Mouse (Mus musculus) MN1 (cell line): ENCODE data around the gene Klf7.
A peak's percentile ranks its signal among the peaks of the same experiment; 100 is the strongest.

Source experiments
- DNase-seq: peaks from one replicate; pipeline ENCODE4 v3.0.0-alpha.2; 2016; ENCODE audit warnings: low spot score

Gene Klf7

DNA sequence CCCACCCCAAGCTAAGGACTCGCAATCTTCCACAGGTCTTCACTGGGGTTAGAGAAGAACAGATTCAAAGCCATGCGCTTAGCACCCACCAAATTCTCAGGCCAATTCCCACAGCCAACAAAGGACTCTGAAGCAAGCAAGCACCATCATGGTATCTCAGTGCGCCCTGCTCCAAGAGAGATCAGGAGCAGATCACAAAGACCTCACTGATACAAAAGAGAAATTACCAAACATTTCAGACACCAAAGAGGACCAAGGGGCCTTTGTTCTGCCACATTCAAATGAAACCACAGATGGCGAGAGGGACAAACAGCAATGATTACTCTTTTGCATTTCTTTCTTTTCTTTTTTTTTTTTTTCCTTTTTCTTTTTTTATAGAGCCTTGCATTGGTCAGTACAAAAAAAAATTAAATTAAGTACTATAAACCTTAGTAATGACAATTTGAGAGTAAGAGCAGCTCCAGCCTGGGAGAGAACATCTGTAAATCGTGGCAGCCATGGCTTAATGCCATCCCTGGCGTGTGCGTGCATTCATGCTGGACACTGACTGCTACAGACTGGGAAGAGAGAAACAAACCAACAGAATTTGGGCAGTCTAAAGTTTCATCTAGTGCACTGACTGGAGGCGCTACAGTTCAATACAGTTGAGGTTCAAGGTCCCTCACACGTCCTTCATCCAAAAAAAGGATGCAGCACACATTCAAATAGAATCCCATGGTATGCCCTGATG is 89.4 kb downstream of the Klf7 start:
- DNase-seq = no peak

DNA sequence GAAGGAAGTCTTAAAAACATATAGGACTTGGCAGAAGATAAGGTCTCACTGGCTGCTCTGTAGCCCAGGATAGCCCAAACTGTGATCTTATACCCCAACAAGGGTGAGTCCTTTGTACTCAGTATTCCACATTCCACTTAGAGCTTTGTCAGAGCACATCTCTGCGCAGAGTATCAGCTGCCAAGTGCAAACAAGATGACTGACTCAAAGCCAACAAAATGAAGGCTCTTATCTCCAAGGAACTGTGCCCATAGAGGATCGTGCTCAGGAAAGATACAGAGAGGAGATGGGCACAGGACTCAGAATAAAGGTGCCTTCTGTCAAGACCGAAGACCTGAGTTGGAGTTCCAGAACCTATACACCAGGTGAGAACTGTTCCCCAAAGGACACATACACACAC is 100.1 kb downstream of the Klf7 start:
- no peak for DNase-seq

- DNase-seq = peak; percentile 54
These were observed 101.1 kb downstream of the Klf7 start for GRCm38 (mm10) chr1:64020672-64021635.

GRCm38 (mm10) chr1:64019127-64019635 is 102.9 kb downstream of the Klf7 start:
- no peak for DNase-seq

GRCm38 (mm10) chr1:64018466-64019077 is 103.5 kb downstream of the Klf7 start:
- DNase-seq = no peak

DNA sequence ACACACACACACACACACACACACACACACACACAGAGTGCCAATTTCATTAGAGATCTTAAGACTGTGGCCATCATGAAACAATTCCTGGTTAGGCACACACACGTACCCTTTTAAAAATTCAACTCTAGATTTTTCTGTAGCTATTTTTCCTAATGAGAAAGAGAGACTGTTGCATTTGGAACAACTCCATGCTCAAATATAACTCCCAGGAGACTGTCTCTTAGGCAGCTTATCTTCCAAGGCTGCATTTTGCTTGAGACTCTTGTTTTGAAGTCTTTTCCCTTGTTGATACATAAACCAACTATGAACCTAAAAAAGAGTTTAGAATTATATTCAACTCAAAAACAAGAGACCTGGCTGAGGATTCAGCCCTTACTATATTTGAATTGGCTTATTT is 108.0 kb downstream of the Klf7 start:
- peak; percentile 12 for DNase-seq

DNA sequence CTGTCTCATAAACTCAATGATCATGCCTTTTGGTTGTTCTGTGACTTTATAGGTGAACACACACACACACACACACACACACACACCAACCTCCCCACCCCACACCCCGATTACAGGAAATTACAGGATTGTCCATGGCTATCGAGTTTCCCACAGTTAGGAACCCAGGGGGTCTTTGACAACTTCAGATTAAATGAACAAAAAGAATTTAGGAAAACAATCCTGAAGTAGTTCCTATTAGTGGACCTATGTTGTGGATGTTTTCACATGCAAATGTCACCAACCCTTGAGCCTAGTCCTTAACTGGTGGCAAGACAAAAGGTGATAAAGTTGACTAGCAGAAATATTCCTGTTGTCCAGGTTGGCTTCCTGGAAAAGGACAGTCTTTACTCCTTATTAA is 113.1 kb downstream of the Klf7 start:
- no peak for DNase-seq

DNA sequence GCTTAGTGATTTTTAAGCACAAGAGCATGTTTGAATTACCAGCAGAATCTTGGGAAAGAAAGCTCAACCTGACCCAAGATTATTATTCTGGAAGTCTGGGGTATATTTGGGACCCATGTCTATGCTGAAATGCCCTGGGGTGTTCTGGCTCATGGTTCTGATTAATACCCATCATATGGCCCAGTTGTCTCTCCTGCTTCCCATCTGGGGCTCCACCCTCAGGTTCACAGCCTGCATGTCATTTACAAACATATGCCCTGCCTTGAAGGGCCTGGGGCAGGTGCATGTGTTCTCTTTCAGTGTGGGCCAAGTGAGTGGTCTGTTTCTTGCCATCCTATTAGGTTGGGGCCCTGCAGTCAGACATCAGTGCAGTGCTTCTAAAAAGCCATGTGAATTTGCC is 114.1 kb downstream of the Klf7 start:
- no peak for DNase-seq

GRCm38 (mm10) chr1:64005194-64005593 is 116.9 kb downstream of the Klf7 start:
- no peak for DNase-seq

- DNase-seq = no peak
These were observed 118.4 kb downstream of the Klf7 start for GRCm38 (mm10) chr1:64003525-64004291.

- DNase-seq = no peak
These were observed 120.0 kb downstream of the Klf7 start for GRCm38 (mm10) chr1:64002036-64002435.

GRCm38 (mm10) chr1:64000597-64000996 is 121.5 kb downstream of the Klf7 start:
- DNase-seq = no peak

DNA sequence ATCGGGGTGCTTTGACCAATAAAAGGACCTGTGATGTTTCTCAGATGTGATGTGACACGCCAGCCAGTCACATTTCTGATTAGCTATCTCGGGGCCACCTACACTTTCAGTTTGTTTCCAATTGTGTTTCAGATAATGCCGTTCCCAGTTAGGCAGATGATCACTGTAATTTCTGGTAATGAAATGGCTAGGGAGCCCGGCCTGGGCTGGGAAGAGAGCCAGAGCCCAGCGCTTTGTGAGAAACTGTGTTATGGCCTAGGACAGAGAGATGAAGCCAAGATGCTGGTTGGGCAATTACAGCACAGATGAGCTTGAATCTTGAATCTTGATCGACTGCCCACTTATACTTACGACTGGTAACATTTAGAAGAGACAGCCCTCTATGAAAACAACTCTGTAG is 122.6 kb downstream of the Klf7 start:
- DNase-seq = peak; percentile 31

GRCm38 (mm10) chr1:63998901-63999300 is 123.2 kb downstream of the Klf7 start:
- no peak for DNase-seq

- no peak for DNase-seq
These were observed 123.9 kb downstream of the Klf7 start for GRCm38 (mm10) chr1:63998139-63998538.

DNA sequence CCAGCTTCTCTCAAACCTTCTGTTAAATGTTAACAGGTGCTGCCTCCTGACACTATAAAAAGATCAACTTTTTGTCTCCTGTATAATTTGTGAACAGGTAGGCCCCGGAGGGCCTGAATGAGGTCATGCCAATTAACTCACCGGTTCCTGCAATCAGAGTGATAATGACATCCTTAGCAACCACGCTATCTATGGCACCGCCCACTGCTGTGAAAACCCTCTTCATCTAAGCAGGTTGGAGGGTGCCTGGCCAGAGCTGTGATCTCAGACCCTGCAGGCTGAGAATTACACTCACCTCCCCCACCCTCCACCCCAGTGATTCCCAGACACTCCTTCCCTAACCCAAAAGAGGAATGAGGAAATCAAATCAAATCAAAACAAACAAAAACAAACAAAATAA is 126.3 kb downstream of the Klf7 start:
- DNase-seq = no peak

- no peak for DNase-seq
These were observed 127.0 kb downstream of the Klf7 start for GRCm38 (mm10) chr1:63995137-63995492.

- peak; percentile 60 for DNase-seq
These were observed 127.6 kb downstream of the Klf7 start for GRCm38 (mm10) chr1:63994248-63995136.

- DNase-seq = no peak
These were observed 129.6 kb downstream of the Klf7 start for GRCm38 (mm10) chr1:63992506-63992905.

- DNase-seq = no peak
These were observed 131.7 kb downstream of the Klf7 start for GRCm38 (mm10) chr1:63990416-63990815.

DNA sequence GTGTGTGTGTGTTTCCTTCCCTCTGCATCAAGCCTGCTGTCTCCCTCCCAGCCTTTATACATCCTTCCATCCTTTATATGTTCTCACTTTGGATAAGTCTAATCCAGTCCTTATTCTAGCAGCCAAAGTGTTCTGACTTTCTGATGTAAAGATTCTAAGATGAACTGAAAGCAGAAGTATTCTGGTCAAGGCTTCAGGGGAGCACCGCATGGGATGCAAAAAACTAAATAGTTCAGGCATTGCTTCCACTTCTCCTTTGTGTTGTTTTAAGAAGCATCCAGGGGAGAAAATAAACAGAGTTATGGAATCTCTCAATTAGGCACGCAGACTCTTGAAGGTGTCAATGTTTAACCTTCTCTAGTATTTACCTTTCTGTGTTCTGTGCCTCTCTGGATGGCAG is 141.3 kb downstream of the Klf7 start:
- DNase-seq = no peak
